Mouse (Mus musculus): Measurements from ENCODE around the gene Col4a1.

Col4a1 gene

GRCm38 (mm10) chr8:11299317-11299602 is 13.4 kb downstream of the Col4a1 start:
- no peak for DNase-seq (ENCODE audit: low read depth, low spot score)

DNA sequence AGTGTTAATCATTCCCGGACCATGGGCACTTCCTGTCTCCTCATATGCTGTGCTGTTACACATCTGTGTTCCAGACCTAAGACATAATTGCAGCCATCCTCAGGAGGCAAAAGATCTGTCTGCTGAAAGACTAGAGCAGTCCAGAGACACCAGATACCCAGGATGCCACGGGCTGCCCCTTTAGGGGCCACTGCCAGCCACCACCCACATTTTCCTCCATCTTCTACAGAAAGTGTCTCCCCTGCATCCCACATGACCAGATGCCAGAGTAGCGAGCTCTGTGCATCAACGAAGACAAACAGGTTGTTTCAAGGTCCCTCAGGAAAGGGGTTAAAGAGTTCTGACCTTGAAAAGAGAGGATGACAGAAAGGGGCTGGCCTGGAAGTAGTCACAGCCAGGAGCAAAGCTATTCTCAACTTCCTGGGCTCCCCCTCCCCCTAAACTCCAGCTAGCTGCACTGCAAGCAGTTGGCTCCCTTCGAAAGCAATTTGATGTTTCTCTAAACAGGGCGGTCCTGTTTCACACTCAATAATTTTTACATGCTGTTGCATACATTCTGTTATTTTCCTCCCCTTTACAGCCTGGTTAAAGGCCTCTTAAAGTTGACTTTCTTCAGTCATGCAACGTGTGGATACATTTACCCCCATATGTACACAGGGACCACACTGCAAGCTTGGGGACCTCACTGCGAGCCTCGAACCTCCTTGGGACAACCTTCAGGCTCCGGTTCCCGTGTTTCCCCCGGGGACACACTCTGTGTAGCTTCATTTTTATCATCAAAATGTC is 13.9 kb downstream of the Col4a1 start:
- peak; percentile 61 for DNase-seq (ENCODE audit: low read depth, low spot score)

DNA sequence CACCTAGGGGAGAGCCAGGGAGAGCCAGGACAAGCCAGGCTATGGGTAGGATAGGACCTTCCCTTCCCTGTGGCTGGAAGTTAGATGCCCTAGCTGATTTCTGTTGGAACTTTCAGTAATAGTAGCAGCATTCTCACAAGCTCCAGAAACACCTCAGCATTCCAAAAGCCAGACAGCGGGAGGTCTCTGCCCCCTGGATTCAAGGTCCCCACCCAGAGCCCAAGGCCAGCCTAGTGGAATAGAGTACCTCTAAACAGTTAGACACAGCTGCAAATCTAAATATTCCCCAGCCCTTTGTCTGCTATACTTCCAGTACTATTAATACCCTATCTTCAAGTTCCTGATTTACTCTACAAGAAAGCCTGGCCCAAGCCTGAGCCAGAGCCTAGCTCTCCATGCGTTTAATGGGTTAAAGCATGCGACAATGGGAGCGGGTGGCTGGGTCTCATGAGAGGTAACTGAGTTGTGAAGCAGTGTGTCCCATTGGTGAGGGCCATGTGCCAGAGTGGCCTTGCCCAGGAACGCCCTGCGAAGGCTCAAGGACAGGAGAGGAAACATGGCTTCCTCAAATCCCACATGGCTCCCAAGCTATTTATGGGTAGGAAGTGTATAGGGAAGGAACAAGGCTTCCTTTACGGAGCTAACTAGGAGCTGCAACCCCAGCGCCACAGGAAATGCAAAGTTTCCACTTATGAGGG is 15.3 kb downstream of the Col4a1 start:
- no peak for DNase-seq (ENCODE audit: low read depth, low spot score)

DNA sequence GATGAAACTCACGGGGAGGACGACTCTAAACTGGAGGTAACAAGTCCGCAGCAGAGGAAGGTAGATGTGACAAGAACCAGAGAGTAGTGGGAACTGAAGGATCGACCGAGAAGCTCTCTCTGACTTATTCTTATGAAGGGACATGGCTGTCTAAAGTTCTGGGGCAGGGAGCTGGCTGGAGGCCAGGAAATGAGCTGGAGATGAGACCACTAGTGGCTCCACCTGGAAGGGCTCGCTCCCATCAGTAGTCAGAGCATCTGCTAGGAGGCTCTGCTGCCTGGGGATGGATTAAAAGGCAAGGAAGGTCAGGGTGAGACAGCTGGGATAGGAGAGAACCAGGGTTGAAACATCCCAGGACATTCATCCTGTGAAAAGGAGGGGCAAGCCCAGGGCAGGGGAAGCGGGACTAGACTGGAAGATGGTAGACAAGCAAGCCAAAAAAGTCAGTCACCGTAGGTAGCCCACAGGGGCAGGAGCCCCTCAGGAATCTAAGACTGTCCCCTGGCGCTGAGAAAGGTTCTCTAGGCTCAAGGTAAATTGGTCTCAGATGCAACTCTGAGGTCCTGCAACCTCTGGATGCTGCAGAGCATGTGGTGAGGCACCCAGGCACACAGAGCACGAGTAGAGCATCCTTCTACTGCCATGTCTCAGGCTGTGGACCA is 16.2 kb downstream of the Col4a1 start:
- DNase-seq (ENCODE audit: low read depth, low spot score): no peak

- no peak for DNase-seq (ENCODE audit: low read depth, low spot score)
Measured at GRCm38 (mm10) chr8:11292611-11293010, 20.0 kb downstream of the Col4a1 start.

DNA sequence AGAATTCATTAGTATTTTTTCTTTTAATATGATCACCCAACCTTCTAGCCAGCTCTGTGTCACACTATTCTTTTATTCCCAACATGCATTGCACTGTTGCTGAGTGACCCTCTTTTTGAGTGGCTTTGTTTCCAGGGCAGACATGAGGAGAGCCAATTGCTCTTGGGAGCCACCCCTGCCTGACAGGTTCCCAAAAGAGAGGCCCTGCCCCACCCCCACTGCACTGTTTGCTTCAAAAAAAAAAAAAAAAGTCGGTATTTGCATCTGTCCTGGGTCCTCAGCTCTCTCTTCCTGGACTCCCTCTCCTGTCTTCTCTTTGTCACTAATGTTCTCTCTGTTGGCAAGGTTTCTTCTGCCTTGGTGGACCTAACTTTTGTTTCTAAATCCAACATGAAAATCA is 22.1 kb downstream of the Col4a1 start:
- no peak for DNase-seq (ENCODE audit: low read depth, low spot score)

DNA sequence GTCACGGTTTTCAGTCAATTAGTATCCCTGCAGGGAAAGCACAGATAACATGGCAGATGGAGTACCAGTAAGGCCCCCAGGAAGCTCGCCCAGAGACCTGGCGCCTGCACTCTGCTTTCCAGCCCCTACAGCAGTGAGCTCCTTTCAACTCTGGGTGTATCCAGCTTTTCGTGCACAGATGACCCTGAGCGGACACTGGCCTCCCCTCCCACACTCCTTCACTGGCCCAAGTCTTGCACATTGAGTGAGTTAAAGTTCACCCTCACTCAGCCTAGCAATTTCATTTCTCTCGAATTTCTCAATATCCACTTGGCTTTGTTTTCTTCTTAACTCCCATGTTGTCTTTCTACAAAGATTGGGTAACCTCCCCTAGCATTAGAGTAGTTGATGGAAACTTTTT is 24.3 kb downstream of the Col4a1 start:
- no peak for DNase-seq (ENCODE audit: low read depth, low spot score)

GRCm38 (mm10) chr8:11287139-11287538 is 25.5 kb downstream of the Col4a1 start:
- no peak for DNase-seq (ENCODE audit: low read depth, low spot score)

DNA sequence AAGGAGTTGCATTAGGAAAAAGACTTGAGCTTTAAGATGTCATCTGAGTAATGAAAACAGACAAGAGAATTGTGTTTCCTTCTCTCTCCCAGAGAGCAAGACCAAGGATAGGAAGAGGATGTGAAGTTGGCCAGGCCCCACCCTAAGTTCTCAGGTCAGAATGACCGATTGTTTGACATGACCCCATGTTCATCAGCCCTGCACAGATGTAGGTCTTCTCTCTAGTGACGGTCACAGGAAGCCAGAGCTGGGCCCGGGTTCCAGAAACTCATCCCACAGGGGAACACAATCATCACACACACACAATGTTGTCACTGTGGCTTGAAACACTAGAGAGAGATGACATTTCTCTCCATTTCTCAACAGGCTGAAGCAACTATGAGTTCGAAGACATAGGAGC is 27.2 kb downstream of the Col4a1 start:
- DNase-seq (ENCODE audit: low read depth, low spot score): no peak

DNA sequence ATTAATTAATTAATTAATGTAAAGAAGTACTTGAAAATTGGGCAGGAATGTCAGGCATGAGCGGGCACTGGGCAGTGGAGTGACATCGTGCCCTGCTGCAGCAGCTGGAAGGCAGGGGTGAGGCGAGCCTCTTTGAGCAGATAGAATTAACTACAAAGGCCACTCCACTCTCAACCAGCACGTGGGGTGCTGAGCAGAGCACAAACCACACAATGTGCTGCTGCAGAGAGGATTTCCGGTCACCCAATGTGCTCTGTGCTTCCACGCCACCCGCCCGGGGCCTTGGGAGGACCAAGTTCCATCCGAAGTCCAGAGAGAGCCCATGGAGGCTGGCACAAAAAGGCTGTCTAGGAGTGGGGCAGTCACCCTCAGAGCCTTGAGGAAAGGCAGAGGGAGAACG is 29.4 kb downstream of the Col4a1 start:
- DNase-seq (ENCODE audit: low read depth, low spot score): no peak

GRCm38 (mm10) chr8:11282696-11283095 is 29.9 kb downstream of the Col4a1 start:
- DNase-seq (ENCODE audit: low read depth, low spot score): no peak

DNA sequence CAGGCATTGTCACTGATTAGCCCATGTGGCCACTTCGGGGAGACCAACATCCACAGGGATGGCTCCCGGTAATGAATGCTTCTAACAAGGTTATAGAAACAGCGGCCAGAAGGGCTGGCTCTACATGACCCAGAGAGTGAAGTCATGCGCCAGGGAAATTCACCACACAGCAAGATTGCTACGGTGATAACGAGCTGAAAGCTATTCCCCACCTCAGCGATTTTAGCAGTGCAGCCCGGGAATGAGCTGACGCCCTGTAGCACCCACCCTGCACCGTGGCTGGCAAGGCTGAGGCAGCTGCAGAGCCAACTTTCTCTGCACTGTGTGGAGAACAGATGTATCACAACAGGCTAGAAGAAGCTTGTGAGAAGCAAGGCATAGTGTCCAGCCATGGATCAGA is 30.5 kb downstream of the Col4a1 start:
- no peak for DNase-seq (ENCODE audit: low read depth, low spot score)

GRCm38 (mm10) chr8:11280721-11281268 is 31.8 kb downstream of the Col4a1 start:
- DNase-seq (ENCODE audit: low read depth, low spot score): no peak

GRCm38 (mm10) chr8:11279296-11279826 is 33.3 kb downstream of the Col4a1 start:
- peak; percentile 49 for DNase-seq (ENCODE audit: low read depth, low spot score)

DNA sequence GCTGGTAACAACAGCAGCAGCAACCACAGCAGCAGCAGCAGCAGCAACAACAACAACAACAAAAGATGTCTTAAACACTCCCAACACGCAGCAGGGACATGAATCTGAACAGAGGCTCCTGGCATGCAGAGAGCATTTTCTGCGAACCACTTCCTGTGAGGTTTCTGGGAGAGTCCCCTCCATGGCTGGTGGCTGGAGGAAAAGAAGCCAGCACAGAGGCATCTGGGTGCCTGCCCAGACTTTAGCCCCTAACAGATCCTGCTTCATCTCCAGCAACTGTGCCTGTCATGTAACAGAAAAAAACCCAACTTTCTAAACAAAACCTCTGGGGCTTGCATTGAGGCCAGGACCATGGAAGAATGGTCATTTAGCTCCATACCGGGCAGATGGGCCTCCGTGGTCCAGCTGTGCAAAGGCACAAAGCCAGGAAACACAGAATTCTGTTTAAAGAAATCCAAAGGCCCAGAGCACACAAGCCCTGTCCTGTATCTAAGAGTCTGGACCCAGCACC is 34.5 kb downstream of the Col4a1 start:
- DNase-seq (ENCODE audit: low read depth, low spot score): no peak

- DNase-seq (ENCODE audit: low read depth, low spot score): no peak
Measured at GRCm38 (mm10) chr8:11277602-11278051, 35.0 kb downstream of the Col4a1 start.

- DNase-seq (ENCODE audit: low read depth, low spot score): no peak
Measured at GRCm38 (mm10) chr8:11276286-11276685, 36.3 kb downstream of the Col4a1 start.

- DNase-seq (ENCODE audit: low read depth, low spot score): no peak
Measured at GRCm38 (mm10) chr8:11274415-11274814, 38.2 kb downstream of the Col4a1 start.

DNA sequence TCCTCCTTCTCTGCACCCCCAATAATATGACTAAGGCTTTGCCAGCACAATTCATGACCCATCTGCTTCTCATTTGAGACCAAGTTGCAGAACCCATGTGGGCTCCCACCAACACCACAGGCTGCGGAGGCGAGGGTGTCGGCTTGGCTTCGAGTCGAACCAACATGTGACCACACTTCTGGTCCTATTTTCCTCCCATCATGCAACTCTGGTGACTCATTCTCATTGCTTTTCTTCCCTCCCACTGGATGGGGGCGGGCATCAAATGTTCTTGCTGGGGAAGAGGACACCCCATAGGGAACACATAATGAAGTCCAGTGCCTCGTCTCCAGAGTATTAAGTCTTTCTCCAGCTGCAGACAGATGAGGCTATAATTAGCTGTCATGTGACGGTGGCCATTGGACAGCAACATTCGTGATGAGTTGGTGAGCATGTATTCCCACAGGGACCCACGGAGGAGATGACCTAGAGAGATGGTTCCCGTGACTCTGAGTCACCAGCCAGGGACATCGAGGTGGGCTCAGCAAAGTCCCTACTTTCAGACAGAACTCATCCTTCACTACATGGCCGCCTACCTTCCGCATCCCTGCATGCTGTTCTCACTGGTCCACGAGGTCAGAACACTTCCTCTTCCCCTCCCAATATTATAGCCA is 39.0 kb downstream of the Col4a1 start:
- no peak for DNase-seq (ENCODE audit: low read depth, low spot score)

- no peak for DNase-seq (ENCODE audit: low read depth, low spot score)
Measured at GRCm38 (mm10) chr8:11272205-11272604, 40.4 kb downstream of the Col4a1 start.

DNA sequence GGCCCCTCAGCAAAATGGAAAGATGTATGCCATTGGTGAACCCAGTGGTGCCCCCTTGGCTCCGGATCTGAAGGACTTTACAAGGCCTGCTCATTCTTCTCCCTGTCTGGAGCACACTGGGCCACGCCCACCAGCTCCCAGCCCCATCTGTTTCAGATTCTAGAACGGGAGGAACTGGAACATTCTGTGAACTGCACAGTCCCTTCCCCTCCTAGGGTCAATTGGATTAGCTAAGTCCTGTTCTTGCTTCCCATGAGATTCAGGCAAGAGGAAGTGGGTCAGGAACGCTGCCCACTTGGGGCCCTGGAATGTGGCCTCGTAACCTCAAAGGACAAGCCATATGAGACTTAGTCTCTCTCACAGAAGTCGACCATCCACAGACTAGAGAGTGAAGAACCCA is 41.8 kb downstream of the Col4a1 start:
- no peak for DNase-seq (ENCODE audit: low read depth, low spot score)

- DNase-seq (ENCODE audit: low read depth, low spot score): peak; percentile 69
Measured at GRCm38 (mm10) chr8:11268753-11269152, 43.9 kb downstream of the Col4a1 start.
